Mouse (Mus musculus): Measurements from ENCODE around the gene Plscr1.

DNA sequence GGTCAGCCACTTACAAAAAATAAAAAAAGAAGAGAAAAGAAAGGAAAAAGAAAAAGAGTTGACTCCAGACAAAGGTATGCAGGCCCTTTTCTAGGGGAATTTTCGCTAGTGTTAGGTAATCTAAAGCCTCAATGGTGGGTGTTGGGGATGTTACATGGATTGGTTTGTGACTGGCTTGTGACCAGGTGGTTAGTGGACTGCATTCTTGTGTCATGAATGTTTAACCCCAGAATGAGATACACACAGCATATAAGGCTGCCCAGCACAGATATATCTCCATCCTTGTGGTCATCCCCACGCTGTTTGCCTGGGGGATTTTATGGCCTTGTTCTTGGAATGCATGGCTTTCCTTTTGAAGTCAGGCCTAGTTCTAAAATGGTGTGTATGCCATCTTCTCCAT is 23.7 kb downstream of the Plscr1 start:
- TF ChIP-seq CTCF (IDR thresholded peaks at IDR 0.05; ENCODE audit: insufficient read depth, low read length) (no peak), POLR2A (IDR thresholded peaks at IDR 0.05; ENCODE audit: borderline replicate concordance, extremely low read depth, low read depth, low read length) (no peak)
